Mouse (Mus musculus) olfactory bulb, adult 2 months (tissue): ENCODE measurements around the gene Slc20a1. TPM values are rescaled to one million over a fixed set of nuclear protein-coding genes. Genes with fewer than 3 reads are reported as not detected.

ENCODE experiments used
- H3K27ac ChIP-seq: fragments of 200-500 bp; 2 replicates; pipeline ENCODE4 v1.5.1; 2012; ENCODE audit warnings: low read depth, low read length; ENCODE audit not compliant: insufficient read depth
- H3K4me1 ChIP-seq: fragments of 200-500 bp; 2 replicates; pipeline ENCODE4 v1.6.1; 2012; ENCODE audit warnings: low read length; ENCODE audit not compliant: control insufficient read depth, insufficient read depth
- H3K4me3 ChIP-seq: fragments of 200-500 bp; 2 replicates; pipeline ENCODE4 v1.5.1; 2012; ENCODE audit warnings: mild to moderate bottlenecking, low read depth, low read length, moderate library complexity; ENCODE audit not compliant: insufficient read depth
- CTCF ChIP-seq: fragments of 200-500 bp; IDR thresholded peaks from 2 replicates; pipeline ENCODE4 v1.5.1; 2012; ENCODE audit warnings: low read depth, mild to moderate bottlenecking, low read length, moderate library complexity; ENCODE audit not compliant: insufficient read depth
- POLR2A ChIP-seq: fragments of 200-500 bp; IDR thresholded peaks from 2 replicates; pipeline ENCODE4 v1.6.1; 2012; ENCODE audit warnings: mild to moderate bottlenecking, low read depth, low read length, moderate library complexity; ENCODE audit not compliant: insufficient read depth
- WGBS: fragments of 180-500 bp; shearing (Covaris S2); methylation state at CpG from one replicate; pipeline ENCODE4 v1.1.7; 2018; 5-methylcytosine and 5-hydroxymethylcytosine counted together
- polyA plus RNA-seq: library from polyadenylated mRNA; stranded (reverse); fragments of >200 nt; gene quantifications from 2 replicates; pipeline ENCODE4 v1.2.4, GENCODE M21; 2012; ENCODE audit warnings: low replicate concordance; ENCODE audit not compliant: missing spikeins, insufficient read depth, insufficient read length

Slc20a1 gene
- polyA plus RNA-seq, 1 experiment: 298 TPM

DNA sequence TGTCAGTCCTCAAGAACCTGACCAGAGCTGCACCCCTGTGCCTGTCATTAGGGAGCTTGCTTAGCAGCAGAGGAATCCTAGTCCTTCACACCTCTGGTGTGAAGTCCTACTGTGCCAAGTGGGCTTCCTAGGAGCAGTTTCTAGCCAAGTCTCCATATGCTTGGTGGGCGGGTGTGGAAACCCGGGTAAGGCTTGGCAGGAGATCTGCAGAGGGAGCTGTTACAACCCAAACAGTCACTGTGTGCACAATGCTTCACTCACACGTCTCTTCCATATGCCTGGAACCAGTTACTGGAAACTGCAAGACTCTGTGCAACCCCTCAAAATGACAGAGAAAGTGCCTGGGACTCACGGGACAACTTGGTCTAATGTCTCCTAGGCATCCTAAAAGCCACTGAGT, 33.5 kb downstream of the Slc20a1 start:
- Histone ChIP-seq H3K4me1 (0 out of 2 replicates have a peak, but pooled peaks cover 3% of the 10 kb centered on the region), H3K27ac (no peak overlapping the region), H3K4me3 (no peak overlapping the region)
- TF ChIP-seq CTCF (no peak), POLR2A (no peak)
- WGBS: 53% methylated on average over 4 of the region's 4 CpGs

DNA sequence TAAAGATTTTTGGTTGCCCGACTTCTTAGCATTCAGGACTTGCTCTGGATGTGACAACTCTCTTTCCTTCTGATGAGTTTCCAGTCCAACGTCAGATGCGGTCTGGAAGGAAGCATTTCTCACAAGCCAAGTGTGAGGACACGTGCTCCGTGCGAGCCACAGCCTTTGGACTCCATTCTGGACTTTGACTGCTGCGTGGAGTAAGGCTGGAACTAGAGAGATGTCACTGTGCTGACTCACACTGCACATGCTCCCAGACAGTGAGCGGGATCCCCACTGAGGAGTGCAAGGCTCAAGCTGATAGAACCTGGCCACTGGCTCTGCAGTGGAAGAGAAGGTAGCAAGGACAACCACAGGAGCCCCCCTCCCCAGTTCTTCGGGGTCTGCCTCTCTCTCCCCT, 33.9 kb downstream of the Slc20a1 start:
- no peak for TF ChIP-seq POLR2A
- no peak for TF ChIP-seq CTCF
- WGBS: 69% methylated on average over 9 of the region's 9 CpGs
- Histone ChIP-seq H3K4me1 (0 out of 2 replicates have a peak, but pooled peaks cover 3% of the 10 kb centered on the region), H3K27ac (no peak overlapping the region), H3K4me3 (no peak overlapping the region)

DNA sequence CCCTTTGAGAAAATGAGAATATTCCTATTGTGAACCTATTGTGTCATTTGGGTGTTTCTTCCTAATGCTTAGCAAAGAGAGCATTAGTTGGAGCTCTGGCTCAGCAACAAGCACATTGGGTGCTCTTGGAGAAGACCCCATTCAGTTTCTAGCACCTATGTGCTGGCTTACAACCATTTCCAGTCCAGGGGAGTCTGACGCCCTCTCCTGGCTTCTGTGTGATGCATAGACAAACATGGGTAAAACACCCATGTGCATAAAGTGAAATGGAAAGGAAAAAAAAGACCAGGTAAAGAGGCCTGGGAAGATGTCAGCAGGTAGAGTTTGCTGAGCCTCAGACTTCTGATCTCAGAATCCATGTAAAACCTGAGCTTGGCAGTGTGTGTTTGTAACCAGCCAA, 34.7 kb downstream of the Slc20a1 start:
- Histone ChIP-seq H3K4me1 (0 out of 2 replicates have a peak, but pooled peaks cover 3% of the 10 kb centered on the region), H3K27ac (no peak overlapping the region), H3K4me3 (no peak overlapping the region)
- 95% methylated on average over 1 of the region's 1 CpGs for WGBS
- TF ChIP-seq POLR2A: no peak

DNA sequence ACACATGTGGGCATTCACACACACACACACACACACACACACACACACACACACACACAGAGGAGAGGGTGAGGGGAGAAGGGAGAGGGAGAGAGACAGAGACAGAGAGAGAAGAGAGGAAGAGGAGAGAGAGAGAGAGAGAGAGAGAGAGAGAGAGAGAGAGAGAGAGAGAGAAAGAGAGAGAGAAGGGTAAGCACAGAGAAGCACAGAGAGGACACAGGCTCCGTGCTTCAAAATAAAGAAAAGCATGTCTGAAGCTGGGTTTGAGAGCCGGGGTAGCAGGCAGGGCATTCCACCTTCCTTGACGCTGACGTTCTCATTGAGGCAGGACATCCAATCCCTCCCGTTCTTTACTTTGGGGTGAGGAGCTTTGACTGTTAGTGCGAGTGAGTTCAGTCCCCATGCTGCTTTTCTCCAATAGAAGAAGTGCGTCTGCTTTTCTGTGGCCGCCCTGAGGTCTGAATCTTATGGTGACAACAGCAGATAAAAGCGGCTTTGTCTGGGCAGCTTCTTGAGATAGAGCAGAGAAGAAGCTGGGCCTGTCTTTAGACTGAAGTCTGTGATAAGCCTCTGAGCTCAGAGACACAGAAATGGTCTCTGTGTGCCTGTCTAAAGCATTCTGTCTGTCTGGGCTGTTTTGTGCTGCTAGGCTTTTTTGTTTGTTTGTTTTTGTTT, 35.4 kb downstream of the Slc20a1 start:
- 71% methylated on average over 9 of the region's 9 CpGs for WGBS
- TF ChIP-seq POLR2A (no peak), CTCF (no peak)
- Histone ChIP-seq H3K4me1 (0 out of 2 replicates have a peak, but pooled peaks cover 3% of the 10 kb centered on the region), H3K27ac (no peak overlapping the region), H3K4me3 (no peak overlapping the region)

DNA sequence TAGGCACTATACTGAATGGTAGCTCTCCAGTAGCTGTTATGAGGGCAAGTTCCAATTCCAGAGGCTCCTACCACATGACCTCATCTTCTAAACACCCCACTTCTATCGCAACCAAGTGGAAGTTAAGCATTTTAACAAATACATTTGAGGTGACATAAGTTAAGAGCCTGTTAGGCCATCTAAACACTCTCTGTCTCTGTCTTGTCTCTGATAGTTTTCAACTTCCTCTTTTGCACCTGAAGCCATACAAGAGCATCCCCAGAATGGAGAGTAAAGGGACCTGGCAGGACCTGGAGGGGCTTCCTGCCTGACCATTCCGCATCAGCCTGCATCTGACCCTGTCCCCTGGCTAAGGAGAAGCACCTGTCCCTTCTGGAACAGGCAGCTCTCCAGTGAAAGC, 36.2 kb downstream of the Slc20a1 start:
- Histone ChIP-seq H3K4me1 (0 out of 2 replicates have a peak, but pooled peaks cover 3% of the 10 kb centered on the region), H3K27ac (no peak overlapping the region), H3K4me3 (no peak overlapping the region)
- TF ChIP-seq CTCF: no peak
- TF ChIP-seq POLR2A: no peak
- WGBS: 92% methylated on average over 2 of the region's 2 CpGs

DNA sequence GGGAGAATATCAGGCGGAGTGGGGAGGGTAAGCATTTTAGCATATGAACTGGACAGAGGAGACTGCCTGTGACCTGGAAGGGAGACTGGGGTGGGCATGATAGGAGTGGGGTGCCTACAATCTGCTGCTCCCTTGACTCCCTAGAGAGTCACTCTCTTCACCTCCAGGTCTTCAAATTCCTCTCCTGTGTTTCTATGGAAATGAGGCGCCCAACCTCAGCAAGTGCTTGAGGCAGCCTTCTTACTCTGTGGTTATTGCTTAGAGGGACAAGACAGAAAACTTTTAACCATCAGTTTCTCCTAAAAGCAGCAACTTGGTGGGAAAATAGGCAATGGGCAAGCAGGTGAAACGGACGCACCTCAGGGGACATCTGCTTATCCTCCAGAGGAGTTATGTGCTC, 38.0 kb downstream of the Slc20a1 start:
- 94% methylated on average over 4 of the region's 4 CpGs for WGBS
- Histone ChIP-seq H3K4me1 (peaks cover 7% of the 10 kb centered on the region; the same call in 1 of the 2 replicates), H3K27ac (no peak overlapping the region), H3K4me3 (no peak overlapping the region)
- TF ChIP-seq CTCF (no peak), POLR2A (no peak)

DNA sequence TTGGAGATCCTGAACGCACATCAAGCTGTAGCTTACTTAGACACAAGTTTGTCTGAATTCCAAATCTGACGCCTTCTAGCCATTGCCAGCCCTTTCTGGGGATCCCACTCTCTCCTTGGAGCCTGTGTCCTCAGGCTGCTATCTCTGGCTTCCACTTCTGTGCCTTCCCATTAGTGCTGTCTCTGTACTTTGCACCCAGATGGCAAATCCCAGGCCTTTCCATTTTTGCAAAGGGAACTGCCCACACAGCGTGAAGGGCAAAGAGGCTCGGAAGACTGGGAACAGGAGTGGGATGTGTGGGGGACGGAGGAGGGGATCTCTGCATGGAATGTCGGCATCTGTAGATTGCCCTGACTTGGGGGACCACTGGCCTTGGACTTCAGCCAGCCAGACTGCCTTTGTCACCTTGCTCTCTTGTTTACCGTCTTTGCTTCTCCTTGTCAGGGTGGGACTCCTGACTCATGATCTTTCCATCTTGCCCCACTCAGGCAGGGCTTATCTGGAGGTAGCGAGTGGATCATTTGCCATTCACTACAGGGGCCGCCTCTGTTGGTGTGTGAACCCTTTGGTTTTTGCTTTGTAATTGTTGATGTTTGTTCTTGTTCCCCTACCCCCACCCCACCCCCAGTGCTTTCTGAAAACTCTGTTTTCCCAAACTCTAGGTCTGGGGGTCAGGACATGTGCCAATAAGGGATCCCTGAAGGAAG, 42.3 kb downstream of the Slc20a1 start:
- WGBS: 77% methylated on average over 9 of the region's 9 CpGs
- TF ChIP-seq POLR2A: no peak
- TF ChIP-seq CTCF: no peak
- Histone ChIP-seq H3K27ac (no peak overlapping the region), H3K4me3 (no peak overlapping the region), H3K4me1 (peaks cover 8% of the 10 kb centered on the region; the same call in 1 of the 2 replicates)

DNA sequence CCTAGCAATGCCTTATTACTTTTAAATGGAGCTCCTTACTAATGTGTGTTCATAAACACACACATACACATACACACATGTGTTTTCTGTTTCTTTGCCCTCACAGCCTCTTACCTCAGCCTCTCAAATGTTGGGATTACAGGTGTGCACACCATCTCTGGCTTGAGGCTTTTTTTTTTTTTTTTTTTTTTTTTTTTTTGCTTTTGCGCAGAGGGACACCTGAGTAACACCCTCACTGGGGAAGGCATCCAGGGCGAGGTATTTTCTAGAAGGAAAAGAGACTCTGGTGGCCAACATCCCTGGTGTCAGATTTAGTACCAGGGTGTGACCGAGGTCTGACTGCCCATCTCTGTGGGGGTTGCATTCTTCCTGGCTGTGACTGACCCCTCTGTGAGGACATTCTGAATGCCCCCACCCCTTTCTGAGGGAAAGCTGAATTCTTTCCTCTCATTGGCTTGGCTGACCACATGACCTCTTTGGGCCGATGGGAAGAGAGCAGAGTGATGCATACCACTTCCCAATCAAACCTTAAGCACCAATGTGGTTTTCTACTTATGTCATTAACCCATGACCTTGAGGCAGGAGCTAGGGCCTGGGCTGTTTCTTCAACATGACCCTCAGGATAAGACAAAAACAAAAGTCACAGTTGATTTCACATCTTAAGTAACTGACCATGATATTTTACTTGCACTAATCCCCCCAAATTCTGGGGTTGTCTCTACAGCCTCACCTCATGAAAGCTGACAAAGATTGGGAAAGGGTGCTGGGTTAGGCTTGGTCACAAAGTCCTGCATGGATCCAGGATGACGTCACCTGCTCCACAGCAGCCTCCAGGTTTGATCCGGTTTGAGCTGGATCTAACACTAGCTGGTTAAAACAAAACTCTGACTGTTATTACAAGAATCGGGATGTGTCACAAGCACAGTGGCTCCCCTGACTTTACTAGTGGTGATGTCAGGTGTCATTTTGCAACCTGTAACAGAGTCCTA, 43.6 kb downstream of the Slc20a1 start:
- peaks cover 8% of the 10 kb centered on the region; the same call in 1 of the 2 replicates for H3K4me1 ChIP-seq
- H3K4me3 ChIP-seq: no peak overlapping the region
- TF ChIP-seq CTCF: no peak
- no peak for TF ChIP-seq POLR2A
- 76% methylated on average over 7 of the region's 7 CpGs for WGBS
- H3K27ac ChIP-seq: no peak overlapping the region

DNA sequence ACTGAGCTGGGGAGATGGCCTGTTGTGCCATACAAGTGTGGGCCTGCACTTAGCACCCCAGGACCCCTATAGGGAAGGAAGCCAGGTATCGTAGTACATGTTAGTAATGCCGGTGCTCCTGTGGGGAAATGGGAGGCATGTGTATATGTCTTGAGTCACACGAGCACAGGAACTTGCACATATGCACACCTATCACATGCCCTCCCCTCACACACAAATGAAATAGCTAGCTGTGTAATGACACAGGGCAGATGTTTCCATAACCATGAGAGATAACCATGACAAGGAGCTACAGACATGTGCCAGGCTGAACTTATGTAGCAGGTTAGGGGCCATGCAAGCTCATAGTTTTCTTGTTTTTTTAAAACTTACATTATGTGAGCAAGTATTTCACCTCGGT, 44.4 kb downstream of the Slc20a1 start:
- H3K27ac ChIP-seq: no peak overlapping the region
- TF ChIP-seq CTCF (no peak), POLR2A (no peak)

More for the DNA sequence above, 44.4 kb downstream of the Slc20a1 start:
- WGBS: 96% methylated on average over 4 of the region's 4 CpGs
- H3K4me3 ChIP-seq: no peak overlapping the region
- peaks cover 8% of the 10 kb centered on the region; the same call in 1 of the 2 replicates for H3K4me1 ChIP-seq
